Mouse (Mus musculus) kidney, embryonic 16.5 days (tissue): ENCODE data around the gene Sema4d. TPM values are rescaled to one million over a fixed set of nuclear protein-coding genes. Genes with fewer than 3 reads are reported as not detected.
"Not testable (repeated sequence)": the region's sequence is repeated elsewhere in the genome, so short reads cannot be mapped to it uniquely, and the experiment has no call there.

Experiments
- ATAC-seq: fragments of 200-750 bp; cut with Nextera tagmentation; 2 replicates; pipeline ENCODE4 v1.8.0; 2017; ENCODE audit warnings: moderate TSS enrichment; ENCODE audit not compliant: low FRiP score, low TSS enrichment
- H3K27ac ChIP-seq: fragments of 300-500 bp; sonication (generic); 2 replicates; pipeline ENCODE4 v1.5.1; 2014; ENCODE audit warnings: low read length
- H3K27me3 ChIP-seq: fragments of 300-500 bp; sonication (generic); 2 replicates; pipeline ENCODE4 v1.6.1; 2014; ENCODE audit warnings: low read length, control low read depth, mixed read lengths; ENCODE audit not compliant: insufficient read depth
- H3K36me3 ChIP-seq: fragments of 300-500 bp; sonication (generic); 2 replicates; pipeline ENCODE4 v1.6.1; 2014; ENCODE audit warnings: low read length, control low read depth, mixed read lengths; ENCODE audit not compliant: insufficient read depth
- H3K4me1 ChIP-seq: fragments of 300-500 bp; sonication (generic); 2 replicates; pipeline ENCODE4 v1.6.1; 2014; ENCODE audit warnings: low read length, control low read depth, mixed read lengths; ENCODE audit not compliant: insufficient read depth
- H3K4me2 ChIP-seq: fragments of 300-500 bp; sonication (generic); replicated peaks from 2 replicates; pipeline ENCODE4 v1.6.1; 2014; ENCODE audit warnings: low read depth, low read length
- H3K4me3 ChIP-seq: fragments of 300-500 bp; sonication (generic); 2 replicates; pipeline ENCODE4 v1.5.1; 2014; ENCODE audit warnings: mild to moderate bottlenecking, low read length
- H3K9ac ChIP-seq: fragments of 300-500 bp; sonication (generic); replicated peaks from 2 replicates; pipeline ENCODE4 v1.6.1; 2014; ENCODE audit warnings: low read length
- H3K9me3 ChIP-seq: fragments of 300-500 bp; sonication (generic); 2 replicates; pipeline ENCODE4 v1.6.1; 2016; ENCODE audit warnings: low read length, control low read depth
- WGBS: fragments of 180-500 bp; shearing (Covaris S2); extraction: QIAGEN DNeasy Blood & Tissue Kit; methylation state at CpG from one replicate; pipeline ENCODE4 v1.1.7; 2014; 5-methylcytosine and 5-hydroxymethylcytosine counted together
- polyA plus RNA-seq: library from polyadenylated mRNA; unstranded; fragments of >200 nt; fragmentation: Nextera tagmentation; extraction: Ambion mirVana; gene quantifications from 2 replicates; pipeline ENCODE4 v1.2.1, GENCODE M21; 2015

The Sema4d gene
- polyA plus RNA-seq, 1 experiment from 2014 or later: 29.0 TPM

DNA sequence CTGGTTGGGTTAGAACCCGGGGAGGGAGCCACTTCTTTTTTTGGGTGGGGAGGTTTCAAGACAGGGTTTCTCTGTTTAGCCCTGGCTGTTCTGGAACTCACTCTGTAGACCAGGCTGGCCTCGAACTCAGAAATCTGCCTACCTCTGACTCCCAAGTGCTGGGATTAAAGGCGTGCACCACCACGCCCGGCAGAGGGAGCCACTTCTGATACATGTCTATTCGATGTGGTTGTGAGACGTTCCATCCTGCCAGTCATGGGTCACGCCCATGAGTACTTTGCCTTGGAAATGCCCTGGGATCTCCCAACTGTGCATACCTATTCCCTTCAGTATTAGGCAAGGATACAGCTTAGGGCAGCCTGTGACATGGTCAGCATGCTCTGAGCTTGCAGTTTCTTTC is 40.5 kb upstream of the Sema4d start:
- H3K27me3 ChIP-seq, H3K4me1 ChIP-seq, H3K9me3 ChIP-seq, H3K27ac ChIP-seq, ATAC-seq, H3K4me3 ChIP-seq, H3K9ac ChIP-seq, H3K36me3 ChIP-seq, H3K4me2 ChIP-seq: not testable (repeated sequence)
- WGBS: 60% methylated on average over 8 of the region's 8 CpGs

DNA sequence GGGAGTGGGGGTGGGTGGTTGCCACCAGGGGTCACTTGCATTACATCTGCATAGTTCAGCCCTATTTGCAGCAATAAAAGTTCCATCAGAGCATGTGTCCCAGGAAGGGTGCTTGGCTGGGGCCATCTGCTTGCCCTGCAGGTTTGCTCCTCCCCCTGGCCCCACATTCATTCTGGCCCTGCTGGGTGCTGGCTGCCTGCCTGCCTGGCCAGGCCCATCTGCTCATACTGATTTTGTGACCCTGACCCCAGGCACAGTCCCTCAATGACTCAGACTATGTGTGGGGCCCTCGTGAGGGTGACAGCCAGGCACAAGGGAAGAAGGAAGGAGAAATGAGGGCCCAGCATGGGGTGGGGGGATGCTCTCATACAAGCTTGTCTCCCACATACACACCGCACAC is 40.1 kb upstream of the Sema4d start:
- H3K4me2 ChIP-seq: no peak overlapping the region
- WGBS: 40% methylated on average over 2 of the region's 2 CpGs

GRCm38 (mm10) chr13:51832491-51832890 is 38.9 kb upstream of the Sema4d start:
- Histone ChIP-seq H3K9ac (no peak overlapping the region), H3K4me3 (no peak overlapping the region), H3K27ac (no peak overlapping the region), H3K36me3 (no peaks in the 10 kb centered on the region), H3K4me1 (peaks cover 4% of the 10 kb centered on the region; the same call in 1 of the 2 replicates), H3K4me2 (no peak overlapping the region), H3K27me3 (no peaks in the 10 kb centered on the region), H3K9me3 (no peaks in the 10 kb centered on the region)
- WGBS: 81% methylated on average over 6 of the region's 6 CpGs
- no peak for ATAC-seq

More for the DNA sequence above, 40.1 kb upstream of the Sema4d start:
- no peaks in the 10 kb centered on the region for H3K27me3 ChIP-seq
- H3K9me3 ChIP-seq: no peaks in the 10 kb centered on the region
- H3K4me3 ChIP-seq: no peak overlapping the region
- peaks cover 4% of the 10 kb centered on the region; the same call in 1 of the 2 replicates for H3K4me1 ChIP-seq
- peak; percentile 42; the same call in 1 of the 2 replicates for ATAC-seq
- H3K27ac ChIP-seq: no peak overlapping the region
- no peak overlapping the region for H3K9ac ChIP-seq
- H3K36me3 ChIP-seq: no peaks in the 10 kb centered on the region

DNA sequence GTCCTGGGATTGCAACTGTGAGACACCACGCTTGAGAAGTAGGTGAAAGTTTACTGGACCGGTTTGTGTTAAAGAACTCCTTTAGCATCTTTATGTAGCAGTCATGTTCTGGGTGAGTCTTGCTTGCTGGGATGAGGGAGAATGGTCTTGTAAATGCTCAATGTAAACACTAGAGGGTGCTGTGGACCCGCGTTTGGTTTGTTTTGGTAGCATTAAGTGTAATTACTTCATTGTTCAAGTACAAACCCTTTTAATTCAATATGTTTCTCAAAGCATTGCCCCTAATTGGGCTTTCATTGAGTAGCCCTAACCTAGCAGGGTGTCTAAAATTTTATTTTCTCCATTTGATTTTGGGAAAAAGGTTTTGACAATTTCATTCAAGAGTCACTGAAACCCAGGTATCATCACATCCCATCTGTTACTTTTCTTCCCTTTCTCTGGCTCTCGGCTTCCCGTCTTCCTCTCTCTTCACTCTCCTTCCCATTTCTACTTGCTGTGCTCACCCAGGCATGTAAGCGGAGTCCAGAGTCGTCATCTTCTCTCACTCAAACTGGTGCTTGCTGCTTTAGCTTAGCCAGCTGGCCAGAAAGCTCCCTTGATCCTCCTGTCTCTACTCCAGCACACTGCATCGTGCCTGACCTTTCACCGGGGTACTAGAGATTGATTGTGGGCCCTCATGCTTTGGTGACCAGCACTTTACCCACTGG is 37.4 kb upstream of the Sema4d start:
- WGBS: 28% methylated on average over 10 of the region's 10 CpGs
- no peaks in the 10 kb centered on the region for H3K36me3 ChIP-seq
- no peak overlapping the region for H3K27ac ChIP-seq
- no peak overlapping the region for H3K4me2 ChIP-seq
- H3K9me3 ChIP-seq: no peaks in the 10 kb centered on the region
- no peak overlapping the region for H3K4me3 ChIP-seq
- no peak overlapping the region for H3K9ac ChIP-seq
- H3K4me1 ChIP-seq: peaks cover 4% of the 10 kb centered on the region; the same call in 1 of the 2 replicates
- ATAC-seq: no peak
- H3K27me3 ChIP-seq: no peaks in the 10 kb centered on the region

- WGBS: 35% methylated on average over 8 of the region's 8 CpGs
- Histone ChIP-seq H3K9me3 (no peaks in the 10 kb centered on the region), H3K4me1 (peaks cover 18% of the 10 kb centered on the region; the same call in 1 of the 2 replicates), H3K27ac (peak overlapping the region; percentile 82), H3K9ac (no peak overlapping the region), H3K36me3 (no peaks in the 10 kb centered on the region), H3K4me3 (no peak overlapping the region), H3K4me2 (peak overlapping the region; percentile 20; the same call in 1 of the 2 replicates), H3K27me3 (no peaks in the 10 kb centered on the region)
- peak; percentile 62; the same call in 1 of the 2 replicates for ATAC-seq
These were observed 30.4 kb upstream of the Sema4d start for GRCm38 (mm10) chr13:51823822-51824495.

GRCm38 (mm10) chr13:51821988-51822387 is 28.4 kb upstream of the Sema4d start:
- no peaks in the 10 kb centered on the region for H3K36me3 ChIP-seq
- H3K4me1 ChIP-seq: peaks cover 22% of the 10 kb centered on the region; the same call in 1 of the 2 replicates
- H3K4me3 ChIP-seq: no peak overlapping the region
- ATAC-seq: no peak
- H3K27ac ChIP-seq: no peak overlapping the region
- no peak overlapping the region for H3K9ac ChIP-seq
- H3K4me2 ChIP-seq: no peak overlapping the region
- WGBS: 44% methylated on average over 3 of the region's 3 CpGs
- H3K9me3 ChIP-seq: no peaks in the 10 kb centered on the region
- H3K27me3 ChIP-seq: no peaks in the 10 kb centered on the region

- ATAC-seq: no peak
- Histone ChIP-seq H3K9ac (no peak overlapping the region), H3K27me3 (no peaks in the 10 kb centered on the region), H3K27ac (no peak overlapping the region), H3K9me3 (no peaks in the 10 kb centered on the region), H3K36me3 (no peaks in the 10 kb centered on the region), H3K4me2 (no peak overlapping the region), H3K4me1 (peaks cover 18% of the 10 kb centered on the region; the same call in 1 of the 2 replicates), H3K4me3 (no peak overlapping the region)
- WGBS: 78% methylated on average over 6 of the region's 6 CpGs
These were observed 25.8 kb upstream of the Sema4d start for GRCm38 (mm10) chr13:51819351-51819750.

- Histone ChIP-seq H3K9ac (no peak overlapping the region), H3K4me3 (no peak overlapping the region), H3K4me2 (no peak overlapping the region), H3K9me3 (no peaks in the 10 kb centered on the region), H3K27ac (no peak overlapping the region), H3K36me3 (no peaks in the 10 kb centered on the region), H3K4me1 (peaks cover 16% of the 10 kb centered on the region; the same call in 1 of the 2 replicates), H3K27me3 (no peaks in the 10 kb centered on the region)
- WGBS: 68% methylated on average over 3 of the region's 3 CpGs
- ATAC-seq: no peak
These were observed 25.4 kb upstream of the Sema4d start for GRCm38 (mm10) chr13:51818944-51819326.

GRCm38 (mm10) chr13:51818170-51818943 is 24.8 kb upstream of the Sema4d start:
- Histone ChIP-seq H3K27ac (peak overlapping the region; percentile 70; the same call in 1 of the 2 replicates), H3K4me1 (peaks cover 10% of the 10 kb centered on the region; the same call in 1 of the 2 replicates), H3K27me3 (no peaks in the 10 kb centered on the region), H3K9me3 (no peaks in the 10 kb centered on the region), H3K36me3 (no peaks in the 10 kb centered on the region), H3K4me2 (no peak overlapping the region), H3K9ac (no peak overlapping the region), H3K4me3 (no peak overlapping the region)
- peak; percentile 85 for ATAC-seq
- WGBS: 51% methylated on average over 6 of the region's 6 CpGs
